Mouse (Mus musculus): ENCODE data around the gene Pira2.
"Not testable (repeated sequence)": the region's sequence is repeated elsewhere in the genome, so short reads cannot be mapped to it uniquely, and the experiment has no call there.

Pira2 gene

DNA sequence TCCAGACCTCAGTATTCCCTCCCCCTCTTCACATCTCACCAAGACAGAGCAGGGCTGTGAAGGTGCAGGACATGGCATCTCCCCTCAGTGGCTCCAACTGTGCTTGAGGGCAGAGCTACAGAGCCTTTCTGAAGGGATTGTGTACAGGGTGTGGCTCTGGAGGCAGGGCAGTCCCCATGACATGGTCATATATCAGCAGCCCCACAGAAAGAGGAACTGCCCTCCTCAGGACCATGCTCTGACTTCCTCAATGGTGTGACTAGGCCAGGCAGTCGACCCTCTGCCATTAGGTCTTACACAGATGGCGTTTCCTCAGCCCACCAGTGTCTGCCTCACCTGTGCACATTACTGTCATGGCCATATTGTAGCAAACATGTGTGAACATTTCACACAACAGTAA, at the start of gene Pira2:
TSS of gene Pira2 (minus strand) at position 101 of the 400 bp plus-strand sequence.
- DNase-seq (ENCODE audit: low spot score in 2 of 2), result not testable (repeated sequence)

DNA sequence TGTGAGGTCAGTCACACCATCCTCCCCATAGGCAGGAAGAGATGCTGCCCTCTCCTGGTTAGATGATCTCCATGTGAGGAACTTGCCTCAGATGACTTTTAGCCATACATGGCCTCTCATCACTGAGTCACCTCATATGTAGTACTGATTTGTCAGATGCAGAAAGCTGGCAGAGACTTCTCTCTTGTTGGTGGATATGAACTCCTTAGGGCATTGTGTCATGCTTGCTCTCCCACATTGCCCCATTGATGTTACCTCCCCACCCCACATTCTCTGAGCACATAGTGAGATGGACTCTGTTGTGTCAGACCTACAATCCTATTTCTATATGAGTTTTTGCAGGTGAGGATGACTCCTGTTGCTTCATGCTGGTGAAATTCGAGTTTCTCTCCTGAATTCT, 30.2 kb upstream of the Pira2 start:
- not testable (repeated sequence) for DNase-seq (ENCODE audit: low spot score in 2 of 2)

DNA sequence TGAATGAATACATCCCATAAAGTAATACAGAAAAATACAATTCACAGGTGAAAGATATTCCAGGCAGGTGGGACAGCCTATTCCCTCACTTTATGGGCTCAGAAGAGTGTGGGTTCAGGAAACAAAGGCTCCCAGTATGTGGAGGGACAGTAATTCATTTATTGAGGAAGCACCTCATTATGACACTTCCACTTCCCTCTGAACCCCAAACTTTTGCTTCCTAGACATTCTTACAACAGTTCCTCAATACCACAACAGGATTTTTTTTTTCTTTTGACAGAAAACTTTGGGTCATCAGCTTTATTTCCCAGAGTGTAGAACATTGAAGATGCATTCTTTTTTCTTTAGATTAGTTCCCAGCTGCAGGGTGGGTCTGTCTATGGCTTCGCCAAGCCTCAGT, 7.0 kb downstream of the Pira2 start:
- not testable (repeated sequence) for DNase-seq (ENCODE audit: low spot score in 2 of 2)

DNA sequence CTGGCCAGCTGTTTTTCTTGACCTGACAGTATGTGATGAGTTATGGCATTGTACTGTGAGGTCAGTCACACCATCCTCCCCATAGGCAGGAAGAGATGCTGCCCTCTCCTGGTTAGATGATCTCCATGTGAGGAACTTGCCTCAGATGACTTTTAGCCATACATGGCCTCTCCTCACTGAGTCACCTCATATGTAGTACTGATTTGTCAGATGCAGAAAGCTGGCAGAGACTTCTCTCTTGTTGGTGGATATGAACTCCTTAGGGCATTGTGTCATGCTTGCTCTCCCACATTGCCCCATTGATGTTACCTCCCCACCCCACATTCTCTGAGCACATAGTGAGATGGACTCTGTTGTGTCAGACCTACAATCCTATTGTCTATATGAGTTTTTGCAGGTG, 14.2 kb downstream of the Pira2 start:
- DNase-seq (ENCODE audit: low spot score in 2 of 2), result not testable (repeated sequence)

DNA sequence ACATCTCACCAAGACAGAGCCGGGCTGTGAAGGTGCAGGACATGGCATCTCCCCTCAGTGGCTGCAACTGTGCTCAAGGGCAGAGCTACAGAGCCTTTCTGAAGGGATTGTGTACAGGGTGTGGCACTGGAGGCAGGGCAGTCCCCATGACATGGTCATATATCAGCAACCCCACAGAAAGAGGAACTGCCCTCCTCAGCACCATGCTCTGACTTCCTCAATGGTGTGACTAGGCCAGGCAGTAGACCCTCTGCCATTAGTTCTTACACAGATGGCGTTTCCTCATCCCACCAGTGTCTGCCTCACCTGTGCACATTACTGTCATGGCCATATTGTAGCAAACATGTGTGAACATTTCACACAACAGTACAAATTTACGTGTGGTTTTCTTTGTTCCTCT, 19.3 kb downstream of the Pira2 start, which contains the start of gene Gm15448:
TSS of gene Gm15448 (minus strand) at position 89 of the 400 bp plus-strand sequence.
- not testable (repeated sequence) for DNase-seq (ENCODE audit: low spot score in 2 of 2)

DNA sequence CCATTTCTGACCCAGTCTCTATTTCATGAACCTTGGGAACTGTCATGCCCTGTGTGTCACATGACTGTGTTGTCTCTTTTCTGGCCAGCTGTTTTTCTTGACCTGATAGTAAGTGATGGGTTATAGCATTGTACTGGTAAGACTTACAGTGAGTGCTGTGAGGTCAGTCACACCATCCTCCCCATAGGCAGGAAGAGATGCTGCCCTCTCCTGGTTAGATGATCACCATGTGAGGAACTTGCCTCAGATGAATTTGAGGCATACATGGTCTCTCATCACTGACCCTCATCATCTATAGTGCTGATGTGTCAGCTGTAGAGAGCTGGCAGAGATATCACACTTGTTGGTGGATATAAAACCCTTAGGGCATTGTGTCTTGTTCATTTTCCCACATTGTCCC, 32.9 kb downstream of the Pira2 start:
- DNase-seq (ENCODE audit: low spot score in 2 of 2), result not testable (repeated sequence)

DNA sequence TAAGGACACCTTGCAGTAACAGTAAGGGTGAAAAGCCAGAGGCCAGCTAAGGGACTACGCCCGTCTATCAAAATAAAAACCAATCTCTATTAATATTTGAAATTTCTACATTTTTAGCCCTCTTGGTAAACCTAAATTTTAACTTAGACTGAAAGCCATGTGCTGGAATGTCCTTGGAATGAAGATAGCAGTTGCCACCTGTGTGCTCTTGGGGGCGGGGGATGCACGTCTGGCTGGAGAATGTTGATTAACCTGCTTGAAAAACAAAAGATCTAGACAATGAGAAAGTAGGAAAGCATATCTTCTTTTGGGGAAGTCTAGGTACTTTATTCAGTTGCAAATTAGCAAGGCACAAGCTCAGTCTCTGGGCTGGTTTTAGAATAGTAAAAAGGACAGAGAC, 41.9 kb downstream of the Pira2 start:
- DNase-seq (ENCODE audit: low spot score in 2 of 2), result not testable (repeated sequence)

DNA sequence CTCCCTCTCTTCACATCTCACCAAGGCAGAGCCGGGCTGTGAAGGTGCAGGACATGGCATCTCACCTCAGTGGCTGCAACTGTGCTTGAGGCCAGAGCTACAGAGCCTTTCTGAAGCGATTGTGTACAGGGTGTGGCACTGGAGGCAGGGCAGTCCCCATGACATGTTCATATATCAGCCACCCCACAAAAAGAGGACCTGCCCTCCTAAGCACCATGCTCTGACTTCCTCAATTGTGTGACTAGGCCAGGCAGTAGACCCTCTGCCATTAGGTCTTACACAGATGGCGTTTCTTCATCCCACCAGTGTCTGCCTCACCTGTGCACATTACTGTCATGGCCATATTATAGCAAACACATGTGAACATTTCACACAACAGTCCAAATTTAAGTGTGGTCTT, 44.9 kb downstream of the Pira2 start:
- not testable (repeated sequence) for DNase-seq (ENCODE audit: low spot score in 2 of 2)

DNA sequence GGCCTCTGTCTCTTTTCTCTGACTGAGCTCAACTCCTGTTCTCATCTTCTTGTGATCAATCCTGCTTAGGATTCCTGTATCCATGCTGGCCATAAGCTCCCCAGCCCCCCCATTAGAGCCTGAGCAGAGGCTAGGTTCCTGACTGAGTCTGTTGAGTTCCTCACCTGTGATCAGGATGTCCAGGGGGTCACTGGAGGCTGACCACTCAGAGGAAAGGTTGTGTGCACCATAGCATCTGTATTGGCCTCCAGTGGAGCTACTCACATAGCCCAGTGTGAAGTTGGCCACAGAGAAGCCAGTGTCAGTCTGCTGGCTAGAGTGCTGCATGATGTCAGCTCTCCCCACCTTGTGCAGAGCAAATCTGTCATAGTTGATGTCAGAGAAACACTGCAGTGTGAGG, 48.6 kb downstream of the Pira2 start:
- not testable (repeated sequence) for DNase-seq (ENCODE audit: low spot score in 2 of 2)

Data from frontal cortex, postnatal 36 days (tissue).